Mouse (Mus musculus) brain, embryonic 14.5 days (tissue): ENCODE data around the gene Rbl1.

Source experiments
- CTCF ChIP-seq: fragments of 200-500 bp; IDR thresholded peaks from 2 replicates; pipeline ENCODE4 v1.5.1; 2012; ENCODE audit warnings: inconsistent platforms, mild to moderate bottlenecking, moderate library complexity, borderline replicate concordance; ENCODE audit not compliant: insufficient read depth, insufficient read length; ENCODE audit errors: extremely low read depth
- POLR2A ChIP-seq: fragments of 200-500 bp; IDR thresholded peaks from 2 replicates; pipeline ENCODE4 v1.6.1; 2012; ENCODE audit warnings: mild to moderate bottlenecking, inconsistent platforms, borderline replicate concordance; ENCODE audit not compliant: poor library complexity, insufficient read depth, insufficient read length, severe bottlenecking; ENCODE audit errors: extremely low read depth

- TF ChIP-seq CTCF (no peak), POLR2A (no peak)
These were observed 70.4 kb downstream of the Rbl1 start for GRCm38 (mm10) chr2:157133769-157134478.
